Mouse (Mus musculus) midbrain, embryonic 13.5 days (tissue): ENCODE measurements around the gene Tnfaip8l2. TPM values are rescaled to one million over a fixed set of nuclear protein-coding genes. Genes with fewer than 3 reads are reported as not detected.
"Not testable (repeated sequence)": the region's sequence is repeated elsewhere in the genome, so short reads cannot be mapped to it uniquely, and the experiment has no call there.

ENCODE experiments used
- ATAC-seq: fragments of 200-750 bp; cut with Nextera tagmentation; 2 replicates; pipeline ENCODE4 v1.8.0; 2017; ENCODE audit warnings: mild to moderate bottlenecking, moderate TSS enrichment, moderate library complexity
- H3K27ac ChIP-seq: fragments of 300-500 bp; sonication (generic); 2 replicates; pipeline ENCODE4 v1.5.1; 2015; ENCODE audit warnings: inconsistent platforms, mild to moderate bottlenecking, moderate library complexity
- H3K27me3 ChIP-seq: fragments of 300-500 bp; sonication (generic); 2 replicates; pipeline ENCODE4 v1.6.1; 2015; ENCODE audit warnings: mild to moderate bottlenecking, inconsistent platforms
- H3K36me3 ChIP-seq: fragments of 300-500 bp; sonication (generic); 2 replicates; pipeline ENCODE4 v1.6.1; 2015; ENCODE audit warnings: mild to moderate bottlenecking, inconsistent platforms
- H3K4me1 ChIP-seq: fragments of 300-500 bp; sonication (generic); replicated peaks from 2 replicates; pipeline ENCODE4 v1.6.1; 2015; ENCODE audit warnings: inconsistent platforms
- H3K4me2 ChIP-seq: fragments of 300-500 bp; sonication (generic); replicated peaks from 2 replicates; pipeline ENCODE4 v1.6.1; 2015; ENCODE audit warnings: moderate library complexity, mild to moderate bottlenecking, inconsistent platforms
- H3K4me3 ChIP-seq: fragments of 300-500 bp; sonication (generic); replicated peaks from 2 replicates; pipeline ENCODE4 v1.5.1; 2015; ENCODE audit warnings: mild to moderate bottlenecking, inconsistent platforms
- H3K9ac ChIP-seq: fragments of 300-500 bp; sonication (generic); replicated peaks from 2 replicates; pipeline ENCODE4 v1.6.1; 2015; ENCODE audit warnings: mild to moderate bottlenecking, inconsistent platforms
- H3K9me3 ChIP-seq: fragments of 300-500 bp; sonication (generic); 2 replicates; pipeline ENCODE4 v1.6.1; 2016; ENCODE audit warnings: mild to moderate bottlenecking, inconsistent platforms
- WGBS: fragments of 180-500 bp; shearing (Covaris S2); methylation state at CpG from one replicate; pipeline ENCODE4 v1.1.7; 2015; 5-methylcytosine and 5-hydroxymethylcytosine counted together
- polyA plus RNA-seq: library from polyadenylated mRNA; unstranded; fragments of >200 nt; fragmentation: Nextera tagmentation; extraction: Ambion mirVana; gene quantifications from 2 replicates; pipeline ENCODE4 v1.2.1, GENCODE M21; 2015

Gene Tnfaip8l2
- polyA plus RNA-seq, 1 experiment from 2014 or later = 2.8 TPM

- peak overlapping the region; percentile 82 for H3K4me2 ChIP-seq
- peaks cover 6% of the 10 kb centered on the region for H3K36me3 ChIP-seq
- peaks cover 38% of the 10 kb centered on the region for H3K4me1 ChIP-seq
- peak overlapping the region; percentile 89 for H3K9ac ChIP-seq
- H3K27ac ChIP-seq = peak overlapping the region; percentile 82
- peak overlapping the region; percentile 89 for H3K4me3 ChIP-seq
- no peaks in the 10 kb centered on the region for H3K27me3 ChIP-seq
- WGBS = 11% methylated on average over 8 of the region's 8 CpGs
- no peaks in the 10 kb centered on the region for H3K9me3 ChIP-seq
- ATAC-seq = no peak
These were observed 17.4 kb upstream of the Tnfaip8l2 start for GRCm38 (mm10) chr3:95159511-95159986.

GRCm38 (mm10) chr3:95153874-95154273, 11.7 kb upstream of the Tnfaip8l2 start:
- no peaks in the 10 kb centered on the region for H3K36me3 ChIP-seq
- no peaks in the 10 kb centered on the region for H3K27me3 ChIP-seq
- no peak overlapping the region for H3K27ac ChIP-seq
- H3K9ac ChIP-seq = no peak overlapping the region
- H3K4me1 ChIP-seq = no peaks in the 10 kb centered on the region
- ATAC-seq = no peak
- H3K4me3 ChIP-seq = no peak overlapping the region
- H3K9me3 ChIP-seq = no peaks in the 10 kb centered on the region
- WGBS = 51% methylated on average over 4 of the region's 4 CpGs
- H3K4me2 ChIP-seq = no peak overlapping the region

- no peaks in the 10 kb centered on the region for H3K4me1 ChIP-seq
- no peaks in the 10 kb centered on the region for H3K36me3 ChIP-seq
- ATAC-seq = no peak
- 55% methylated on average over 3 of the region's 3 CpGs for WGBS
- no peaks in the 10 kb centered on the region for H3K27me3 ChIP-seq
- no peak overlapping the region for H3K9ac ChIP-seq
- H3K4me2 ChIP-seq = no peak overlapping the region
- no peak overlapping the region for H3K27ac ChIP-seq
- no peak overlapping the region for H3K4me3 ChIP-seq
- no peaks in the 10 kb centered on the region for H3K9me3 ChIP-seq
These were observed 5.8 kb upstream of the Tnfaip8l2 start for GRCm38 (mm10) chr3:95147924-95148323.

- H3K4me2 ChIP-seq = no peak overlapping the region
- H3K27me3 ChIP-seq = no peaks in the 10 kb centered on the region
- no peak overlapping the region for H3K9ac ChIP-seq
- 9% methylated on average over 5 of the region's 5 CpGs for WGBS
- H3K27ac ChIP-seq = no peak overlapping the region
- H3K4me1 ChIP-seq = no peaks in the 10 kb centered on the region
- no peak overlapping the region for H3K4me3 ChIP-seq
- peak; percentile 74 for ATAC-seq
- H3K9me3 ChIP-seq = no peaks in the 10 kb centered on the region
- peaks cover 19% of the 10 kb centered on the region for H3K36me3 ChIP-seq
These were observed 454 bp upstream of the Tnfaip8l2 start for GRCm38 (mm10) chr3:95142617-95143011.

GRCm38 (mm10) chr3:95141474-95141873, 686 bp downstream of the Tnfaip8l2 start:
- H3K4me1 ChIP-seq = no peaks in the 10 kb centered on the region; the same call in 1 of the 2 replicates
- H3K4me3 ChIP-seq = no peak overlapping the region
- no peak for ATAC-seq
- H3K9ac ChIP-seq = no peak overlapping the region
- peaks cover 19% of the 10 kb centered on the region for H3K36me3 ChIP-seq
- 93% methylated on average over 9 of the region's 9 CpGs for WGBS
- no peaks in the 10 kb centered on the region for H3K27me3 ChIP-seq
- H3K4me2 ChIP-seq = no peak overlapping the region
- no peaks in the 10 kb centered on the region for H3K9me3 ChIP-seq
- H3K27ac ChIP-seq = no peak overlapping the region

- no peak overlapping the region for H3K9ac ChIP-seq
- H3K4me1 ChIP-seq = peaks cover 5% of the 10 kb centered on the region
- H3K4me2 ChIP-seq = no peak overlapping the region
- peaks cover 19% of the 10 kb centered on the region for H3K36me3 ChIP-seq
- no peak overlapping the region for H3K4me3 ChIP-seq
- no peak for ATAC-seq
- WGBS = 88% methylated on average over 6 of the region's 6 CpGs
- no peak overlapping the region for H3K27ac ChIP-seq
- no peaks in the 10 kb centered on the region for H3K27me3 ChIP-seq
- H3K9me3 ChIP-seq = no peaks in the 10 kb centered on the region
These were observed 1.4 kb downstream of the Tnfaip8l2 start for GRCm38 (mm10) chr3:95140795-95141194.

GRCm38 (mm10) chr3:95140289-95140595, 1.9 kb downstream of the Tnfaip8l2 start:
- ATAC-seq = no peak
- Histone ChIP-seq H3K4me1 (peaks cover 10% of the 10 kb centered on the region), H3K9me3 (no peaks in the 10 kb centered on the region), H3K4me2 (no peak overlapping the region), H3K9ac (no peak overlapping the region), H3K36me3 (peaks cover 19% of the 10 kb centered on the region), H3K27me3 (no peaks in the 10 kb centered on the region), H3K27ac (no peak overlapping the region), H3K4me3 (no peak overlapping the region)
- 66% methylated on average over 18 of the region's 18 CpGs for WGBS

- ATAC-seq = no peak
- H3K9ac ChIP-seq = no peak overlapping the region
- H3K4me2 ChIP-seq = no peak overlapping the region
- H3K9me3 ChIP-seq = no peaks in the 10 kb centered on the region
- no peak overlapping the region for H3K4me3 ChIP-seq
- WGBS = 80% methylated on average over 25 of the region's 25 CpGs
- peaks cover 15% of the 10 kb centered on the region for H3K4me1 ChIP-seq
- no peaks in the 10 kb centered on the region for H3K27me3 ChIP-seq
- H3K27ac ChIP-seq = no peak overlapping the region
- peaks cover 19% of the 10 kb centered on the region for H3K36me3 ChIP-seq
These were observed 2.4 kb downstream of the Tnfaip8l2 start for GRCm38 (mm10) chr3:95139586-95140288.

GRCm38 (mm10) chr3:95136336-95136735, 5.8 kb downstream of the Tnfaip8l2 start:
- H3K36me3 ChIP-seq = peaks cover 24% of the 10 kb centered on the region
- H3K9me3 ChIP-seq = no peaks in the 10 kb centered on the region
- H3K27ac ChIP-seq = no peak overlapping the region
- H3K4me2 ChIP-seq = no peak overlapping the region
- peaks cover 23% of the 10 kb centered on the region for H3K4me1 ChIP-seq
- ATAC-seq = no peak
- no peaks in the 10 kb centered on the region for H3K27me3 ChIP-seq
- no peak overlapping the region for H3K4me3 ChIP-seq
- WGBS = 92% methylated on average over 3 of the region's 3 CpGs
- H3K9ac ChIP-seq = no peak overlapping the region

- peaks cover 27% of the 10 kb centered on the region for H3K36me3 ChIP-seq
- WGBS = 87% methylated on average over 7 of the region's 7 CpGs
- H3K4me2 ChIP-seq = peak overlapping the region; percentile 57
- no peaks in the 10 kb centered on the region for H3K9me3 ChIP-seq
- H3K27me3 ChIP-seq = no peaks in the 10 kb centered on the region
- peak overlapping the region; percentile 38 for H3K4me3 ChIP-seq
- peaks cover 23% of the 10 kb centered on the region for H3K4me1 ChIP-seq
- no peak overlapping the region for H3K27ac ChIP-seq
- H3K9ac ChIP-seq = no peak overlapping the region; the same call in 1 of the 2 replicates
- no peak for ATAC-seq
These were observed 6.6 kb downstream of the Tnfaip8l2 start for GRCm38 (mm10) chr3:95135433-95136052.

- peak overlapping the region; percentile 38 for H3K4me3 ChIP-seq
- H3K9ac ChIP-seq = peak overlapping the region; percentile 52; the same call in 1 of the 2 replicates
- H3K27me3 ChIP-seq = no peaks in the 10 kb centered on the region
- ATAC-seq = no peak
- peaks cover 26% of the 10 kb centered on the region for H3K36me3 ChIP-seq
- peaks cover 23% of the 10 kb centered on the region for H3K4me1 ChIP-seq
- WGBS = 36% methylated on average over 6 of the region's 6 CpGs
- no peak overlapping the region for H3K27ac ChIP-seq
- peak overlapping the region; percentile 57 for H3K4me2 ChIP-seq
- H3K9me3 ChIP-seq = no peaks in the 10 kb centered on the region
These were observed 7.1 kb downstream of the Tnfaip8l2 start for GRCm38 (mm10) chr3:95135023-95135422.

- ATAC-seq = peak; percentile 72
- H3K9me3 ChIP-seq, H3K9ac ChIP-seq, H3K27ac ChIP-seq, H3K27me3 ChIP-seq, H3K4me2 ChIP-seq: not testable (repeated sequence)
- WGBS = no CpG with 5 or more reads among the region's 12 CpGs
- Histone ChIP-seq H3K4me3 (peak overlapping the region; percentile 72; the same call in 1 of the 2 replicates), H3K36me3 (peaks cover 27% of the 10 kb centered on the region), H3K4me1 (peaks cover 23% of the 10 kb centered on the region)
These were observed 8.0 kb downstream of the Tnfaip8l2 start for GRCm38 (mm10) chr3:95134133-95134532.
